10 mouse cellular contexts compared by ENCODE assay signal in the genomic region with DNA sequence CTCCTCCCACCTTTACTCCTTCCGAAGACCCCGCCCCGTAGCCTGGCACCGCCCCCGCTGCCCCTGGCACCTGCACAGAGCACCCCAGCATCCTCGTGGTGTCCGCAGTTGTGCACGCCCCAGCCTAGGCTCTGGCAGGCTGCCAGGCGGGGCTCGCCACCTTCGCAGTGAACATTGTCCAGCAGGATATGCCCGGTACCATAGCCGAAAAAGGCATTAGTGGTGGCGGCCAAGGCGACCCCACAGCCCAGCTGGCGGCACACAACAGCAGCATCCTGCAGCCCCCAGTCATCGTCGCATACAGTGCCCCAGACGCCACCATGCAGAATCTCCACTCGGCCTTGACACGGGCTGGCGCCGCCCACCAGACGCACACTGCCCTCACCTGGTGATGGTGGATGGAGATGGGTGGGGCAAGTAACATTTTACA. TPM values are rescaled to one million over a fixed set of nuclear protein-coding genes. Genes with fewer than 3 reads are reported as not detected.
DNase-seq lines count a peak whose midpoint lies in the region; ATAC-seq and TF ChIP-seq lines count a peak whose summit lies in the region.
"Had no signal": no experiment of that assay in that cellular context is flagged by ENCODE, and none has a peak within 500 bp of the region (broad histone marks: within the 10 kb centered on the region; RNA-seq: fewer than 3 reads in every experiment).

No protein-coding gene starts in this region.

- H3K27me3 ChIP-seq in cerebellum, adult 2 months (ENCODE audit: control insufficient read depth, insufficient read depth, low read length): no peaks in the 10 kb centered on the region
- H3K27me3 ChIP-seq in heart, postnatal 0 days (ENCODE audit: control insufficient read depth, insufficient read depth, low read length): no peaks in the 10 kb centered on the region
- H3K27me3 ChIP-seq in limb, embryonic 10.5 days (ENCODE audit: low read depth, poor library complexity, severe bottlenecking): peaks cover 20% of the 10 kb centered on the region
- 0 out of 2 replicates have a peak, but pooled peaks cover 4% of the 10 kb centered on the region for H3K27me3 ChIP-seq in midbrain, embryonic 14.5 days (ENCODE audit: control insufficient read depth, insufficient read depth, low read length)

- intact Hi-C loops in heart, postnatal 25 days (cut with DNase I): loop anchor here (1.0 to 5.0 kb wide), 2 partner anchors 62 to 97 kb away; no protein-coding TSS in a partner anchor

- DNase-seq in heart, adult 11 months: peak; percentile 93
- DNase-seq in heart, postnatal 25 days (ENCODE audit: low spot score): no peak
- peak; percentile 47 to 50 for DNase-seq in cerebellum, adult 2 months
- DNase-seq in heart, postnatal 0 days (ENCODE audit: low spot score): no peak
- peak; percentile 44 for DNase-seq in limb, embryonic 10.5 days (ENCODE audit: low spot score)
- peak; percentile 24 for DNase-seq in midbrain, embryonic 14.5 days
- DNase-seq in layer of hippocampus, adult 2 months (ENCODE audit: low spot score in 2 of 2): no peak
- DNase-seq in layer of hippocampus, postnatal 25 days (ENCODE audit: extremely low spot score in 1 of 2, low spot score in 1 of 2): no peak

- H3K9ac ChIP-seq in heart, postnatal 0 days (replicated peaks; ENCODE audit: low read depth, low read length): no peak overlapping the region
- no peak overlapping the region for H3K9ac ChIP-seq in midbrain, embryonic 14.5 days (replicated peaks; ENCODE audit: low read length)

- no peaks in the 10 kb centered on the region for H3K36me3 ChIP-seq in heart, postnatal 0 days (replicated peaks; ENCODE audit: control insufficient read depth, insufficient read depth, low read length)
- H3K36me3 ChIP-seq in limb, embryonic 10.5 days: no peaks in the 10 kb centered on the region
- H3K36me3 ChIP-seq in midbrain, embryonic 14.5 days (ENCODE audit: control insufficient read depth, insufficient read depth, low read length): no peaks in the 10 kb centered on the region

- H3K4me1 ChIP-seq in cerebellum, adult 2 months (ENCODE audit: control insufficient read depth, insufficient read depth, low read length): peaks cover 4% of the 10 kb centered on the region; the same call in 1 of the 2 replicates
- H3K4me1 ChIP-seq in heart, postnatal 0 days (ENCODE audit: control insufficient read depth, insufficient read depth): peaks cover 23% of the 10 kb centered on the region
- H3K4me1 ChIP-seq in limb, embryonic 10.5 days: peaks cover 31% of the 10 kb centered on the region
- peaks cover 8% of the 10 kb centered on the region; the same call in 1 of the 2 replicates for H3K4me1 ChIP-seq in midbrain, embryonic 14.5 days (ENCODE audit: control insufficient read depth, insufficient read depth, low read length)

- H3K27ac ChIP-seq in cerebellum, adult 2 months (ENCODE audit: insufficient read depth, low read length): no peak overlapping the region
- no peak overlapping the region for H3K27ac ChIP-seq in heart, postnatal 0 days (ENCODE audit: low read depth)
- H3K27ac ChIP-seq in limb, embryonic 10.5 days: no peak overlapping the region
- H3K27ac ChIP-seq in midbrain, embryonic 14.5 days (replicated peaks; ENCODE audit: low read depth, low read length): no peak overlapping the region
- H3K27ac ChIP-seq in layer of hippocampus, adult 2 months: no peak overlapping the region

- TF ChIP-seq CTCF in cerebellum, adult 2 months (IDR thresholded peaks at IDR 0.05; ENCODE audit: borderline replicate concordance, insufficient read depth, low read depth, low read length): peak; percentile 26; the same call in 1 of the 2 replicates
- no peak; the same call in 1 of the 2 replicates for TF ChIP-seq CTCF in heart, postnatal 0 days (IDR thresholded peaks at IDR 0.05; ENCODE audit: low read depth)
- TF ChIP-seq CTCF in layer of hippocampus, adult 2 months (conservative IDR thresholded peaks at IDR 0.05): no peak

- ATAC-seq in heart, postnatal 0 days (ENCODE audit: insufficient read depth, low read depth): no peak
- no peak for ATAC-seq in midbrain, embryonic 14.5 days (ENCODE audit: low FRiP score, low TSS enrichment)

- no peak for TF ChIP-seq POLR2A in cerebellum, adult 2 months (IDR thresholded peaks at IDR 0.05; ENCODE audit: borderline replicate concordance, insufficient read depth, low read length)

- 11% methylated on average over 24 of the region's 24 CpGs for WGBS in cerebellum, adult 2 months
- WGBS in heart, postnatal 0 days: 5% methylated on average over 24 of the region's 24 CpGs
- 10% methylated on average over 24 of the region's 24 CpGs for WGBS in limb, embryonic 10.5 days
- 11% methylated on average over 24 of the region's 24 CpGs for WGBS in midbrain, embryonic 14.5 days

- TF ChIP-seq EP300 in heart, postnatal 0 days (IDR thresholded peaks at IDR 0.05; ENCODE audit: low read depth): no peak

- H3K4me3 ChIP-seq in cerebellum, adult 2 months (replicated peaks; ENCODE audit: insufficient read depth, low read depth, low read length): peak overlapping the region; percentile 30
- no peak overlapping the region for H3K4me3 ChIP-seq in heart, postnatal 0 days (ENCODE audit: low read depth, low read length)
- H3K4me3 ChIP-seq in limb, embryonic 10.5 days: peak overlapping the region; percentile 33
- H3K4me3 ChIP-seq in midbrain, embryonic 14.5 days (replicated peaks; ENCODE audit: low read depth, low read length): 0 out of 2 replicates have a peak overlapping the region, but pooled peaks have one; percentile 12
- H3K4me3 ChIP-seq in layer of hippocampus, adult 2 months: no peak overlapping the region

- no peaks in the 10 kb centered on the region for H3K9me3 ChIP-seq in heart, postnatal 0 days (replicated peaks; ENCODE audit: control insufficient read depth, low read length)
- no peaks in the 10 kb centered on the region for H3K9me3 ChIP-seq in limb, embryonic 10.5 days (replicated peaks)
- H3K9me3 ChIP-seq in midbrain, embryonic 14.5 days (ENCODE audit: control insufficient read depth, low read length): no peaks in the 10 kb centered on the region

- H3K4me2 ChIP-seq in heart, postnatal 0 days (ENCODE audit: low read depth, low read length): peak overlapping the region; percentile 48
- H3K4me2 ChIP-seq in midbrain, embryonic 14.5 days (ENCODE audit: low read length): peak overlapping the region; percentile 33

RNA-seq across cellular contexts. Expression of gene Ssc4d, which starts 8.8 kb away (rescaled TPM):
- total RNA-seq in heart, postnatal 25 days (2021): under 1 TPM; 0.28 to 0.68 TPM
- 3.3 and 4.1 TPM in 2 replicates for polyA plus RNA-seq in cerebellum, adult 2 months (2012; rRNA removed)
- 1.3 and 3.6 TPM in 2 replicates for total RNA-seq in heart, postnatal 0 days (2014; rRNA removed; ENCODE audit: low replicate concordance)
- 0.55 and 0.56 TPM in 2 replicates for polyA plus RNA-seq in heart, postnatal 0 days (2015; fragmentation: Nextera tagmentation; extraction: Ambion mirVana)
- 3.3 and 4.1 TPM in 2 replicates for polyA plus RNA-seq in limb, embryonic 10.5 days (2016; fragmentation: Nextera tagmentation; extraction: Ambion mirVana)
- 1.4 and 1.9 TPM in 2 replicates for polyA plus RNA-seq in midbrain, embryonic 14.5 days (2014; fragmentation: Nextera tagmentation; extraction: Ambion mirVana)
- total RNA-seq in layer of hippocampus, adult 2 months (2021): 1 to 10 TPM; 1.4 to 1.9 TPM
- 1 to 10 TPM in 1 of 2 experiments, under 1 TPM in 1; 0.77 to 1.3 TPM for total RNA-seq in layer of hippocampus, postnatal 25 days (2021)

RNA-seq across cellular contexts. Expression of gene Zp3, which starts 14.4 kb away (rescaled TPM):
- not detected for total RNA-seq in heart, postnatal 25 days (2021)
- polyA plus RNA-seq in cerebellum, adult 2 months (2012; rRNA removed): 0.23 and 0.33 TPM in 2 replicates
- not detected in 2 replicates for total RNA-seq in heart, postnatal 0 days (2014; rRNA removed; ENCODE audit: low replicate concordance)
- polyA plus RNA-seq in heart, postnatal 0 days (2015; fragmentation: Nextera tagmentation; extraction: Ambion mirVana): 0.14 TPM in 1 of 2 replicates, not detected in the other
- polyA plus RNA-seq in limb, embryonic 10.5 days (2016; fragmentation: Nextera tagmentation; extraction: Ambion mirVana): not detected in 2 replicates
- polyA plus RNA-seq in midbrain, embryonic 14.5 days (2014; fragmentation: Nextera tagmentation; extraction: Ambion mirVana): 0.16 TPM in 1 of 2 replicates, not detected in the other
- not detected for total RNA-seq in layer of hippocampus, adult 2 months (2021)
- total RNA-seq in layer of hippocampus, postnatal 25 days (2021): not detected
- total RNA-seq: heart, postnatal 10 days; MEL had no signal

RNA-seq across cellular contexts. Expression of gene Dtx2, which starts 29.1 kb away (rescaled TPM):
- 1 to 10 TPM; 7.9 to 8.4 TPM for total RNA-seq in heart, postnatal 25 days (2021)
- 9.2 and 10.1 TPM in 2 replicates for polyA plus RNA-seq in cerebellum, adult 2 months (2012; rRNA removed)
- 27.4 and 28.6 TPM in 2 replicates for total RNA-seq in heart, postnatal 0 days (2014; rRNA removed; ENCODE audit: low replicate concordance)
- 14.6 and 15.7 TPM in 2 replicates for polyA plus RNA-seq in heart, postnatal 0 days (2015; fragmentation: Nextera tagmentation; extraction: Ambion mirVana)
- 41.5 and 42.3 TPM in 2 replicates for polyA plus RNA-seq in limb, embryonic 10.5 days (2016; fragmentation: Nextera tagmentation; extraction: Ambion mirVana)
- polyA plus RNA-seq in midbrain, embryonic 14.5 days (2014; fragmentation: Nextera tagmentation; extraction: Ambion mirVana): 23.0 and 24.0 TPM in 2 replicates
- 1 to 10 TPM; 8.0 to 8.3 TPM for total RNA-seq in layer of hippocampus, adult 2 months (2021)
- 1 to 10 TPM; 7.8 to 8.2 TPM for total RNA-seq in layer of hippocampus, postnatal 25 days (2021)

RNA-seq across cellular contexts. Expression of gene Ywhag, which starts 31.1 kb away (rescaled TPM):
- total RNA-seq in heart, postnatal 25 days (2021): 100 to 1,000 TPM; 285 to 296 TPM
- polyA plus RNA-seq in cerebellum, adult 2 months (2012; rRNA removed): 445 and 493 TPM in 2 replicates
- 47.3 and 67.2 TPM in 2 replicates for total RNA-seq in heart, postnatal 0 days (2014; rRNA removed; ENCODE audit: low replicate concordance)
- 137 and 149 TPM in 2 replicates for polyA plus RNA-seq in heart, postnatal 0 days (2015; fragmentation: Nextera tagmentation; extraction: Ambion mirVana)
- polyA plus RNA-seq in limb, embryonic 10.5 days (2016; fragmentation: Nextera tagmentation; extraction: Ambion mirVana): 197 and 203 TPM in 2 replicates
- polyA plus RNA-seq in midbrain, embryonic 14.5 days (2014; fragmentation: Nextera tagmentation; extraction: Ambion mirVana): 420 and 582 TPM in 2 replicates
- total RNA-seq in layer of hippocampus, adult 2 months (2021): 1,000 to 10,000 TPM; 1,218 to 1,292 TPM
- 1,000 to 10,000 TPM; 1,286 to 1,307 TPM for total RNA-seq in layer of hippocampus, postnatal 25 days (2021)

Comparison
In these comparisons a context has a peak if more than half of its experiments do, and no peak if none do; other contexts are left out.
1. DNase-seq: peak in heart, adult 11 months (single experiment), cerebellum, adult 2 months (2 of 2), limb, embryonic 10.5 days (single experiment) and midbrain, embryonic 14.5 days (single experiment); none in heart, postnatal 25 days (single experiment), heart, postnatal 0 days (single experiment), layer of hippocampus, adult 2 months (0 of 2) and layer of hippocampus, postnatal 25 days (0 of 2).
2. H3K4me3 ChIP-seq: peak in cerebellum, adult 2 months (single experiment), limb, embryonic 10.5 days (single experiment) and midbrain, embryonic 14.5 days (single experiment); none in heart, postnatal 0 days (single experiment) and layer of hippocampus, adult 2 months (single experiment).